Mouse (Mus musculus) erythroblast, embryonic 14.5 days (primary cell): ENCODE data around the gene Gpc6.

Experiments
- GATA1 ChIP-seq: IDR thresholded peaks from 2 replicates; pipeline ENCODE4 v1.6.1; 2012; ENCODE audit warnings: low read length, inconsistent platforms, mixed read lengths
- TAL1 ChIP-seq: IDR thresholded peaks from 3 replicates; pipeline ENCODE4 v1.6.1; 2012; ENCODE audit warnings: low read length, inconsistent platforms, mixed read lengths

- TF ChIP-seq GATA1 (no peak), TAL1 (no peak)
Measured at GRCm38 (mm10) chr14:116939561-116939960, 14.4 kb downstream of the Gpc6 start.
